Mouse (Mus musculus) ES-Bruce4 (cell line): ENCODE measurements at regions not wholly inside any gene's neighbourhood (a gene's known extent, or its start where the extent isn't known, plus 50 kb on each side); places are given as distances from the start of the nearest gene placed in this dataset.

Experiments used
- CTCF ChIP-seq: IDR thresholded peaks from one replicate; pipeline ENCODE4 v1.8.1; 2011; ENCODE audit warnings: low read depth, low read length
- EP300 ChIP-seq: IDR thresholded peaks from 2 replicates; pipeline ENCODE4 v1.6.1; 2011; ENCODE audit warnings: low read depth, low read length; ENCODE audit not compliant: insufficient read depth
- POLR2A ChIP-seq: IDR thresholded peaks from one replicate; pipeline ENCODE4 v1.8.1; 2011; ENCODE audit warnings: low read length; ENCODE audit not compliant: insufficient read depth

DNA sequence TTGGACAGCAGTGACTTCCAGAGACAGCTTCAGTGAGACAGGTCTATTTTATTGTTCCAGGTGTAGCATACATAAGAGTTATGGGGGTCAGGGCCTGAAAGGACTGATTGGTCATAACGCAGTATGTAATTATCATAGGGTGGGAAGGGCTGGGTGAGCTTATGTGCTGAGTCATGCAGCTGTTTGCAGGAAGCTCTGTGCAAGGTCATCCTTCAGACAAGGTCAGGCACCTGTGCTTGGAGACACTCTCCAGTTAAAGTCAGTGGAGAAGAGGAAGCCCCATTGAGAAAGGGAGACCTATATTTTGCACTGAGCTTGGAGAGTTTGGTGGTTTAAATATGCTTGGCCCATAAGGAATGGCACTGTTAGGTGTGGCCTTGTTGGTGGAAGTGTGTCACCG, 62.0 kb upstream of the Nkd1 start:
- no peak for TF ChIP-seq CTCF
- no peak for TF ChIP-seq POLR2A
- no peak for TF ChIP-seq EP300
